Mouse (Mus musculus) inflammation-experienced regulatory T-cells, adult 6 months (primary cell): Measurements from ENCODE around the gene Tnip3. TPM values are rescaled to one million over a fixed set of nuclear protein-coding genes. Genes with fewer than 3 reads are reported as not detected.

Experiments used
- ATAC-seq: one replicate; pipeline ENCODE4 v1.8.0; 2017
- polyA plus RNA-seq, 3 experiments: library from polyadenylated mRNA; unstranded; fragments of 100-300 nt; shearing (Covaris generic); gene quantifications; one replicate each; pipeline ENCODE4 v1.2.1; 2017

The Tnip3 gene
- polyA plus RNA-seq, 3 experiments from 2014 or later, result 5.8 to 11.0 (median 7.8) TPM

DNA sequence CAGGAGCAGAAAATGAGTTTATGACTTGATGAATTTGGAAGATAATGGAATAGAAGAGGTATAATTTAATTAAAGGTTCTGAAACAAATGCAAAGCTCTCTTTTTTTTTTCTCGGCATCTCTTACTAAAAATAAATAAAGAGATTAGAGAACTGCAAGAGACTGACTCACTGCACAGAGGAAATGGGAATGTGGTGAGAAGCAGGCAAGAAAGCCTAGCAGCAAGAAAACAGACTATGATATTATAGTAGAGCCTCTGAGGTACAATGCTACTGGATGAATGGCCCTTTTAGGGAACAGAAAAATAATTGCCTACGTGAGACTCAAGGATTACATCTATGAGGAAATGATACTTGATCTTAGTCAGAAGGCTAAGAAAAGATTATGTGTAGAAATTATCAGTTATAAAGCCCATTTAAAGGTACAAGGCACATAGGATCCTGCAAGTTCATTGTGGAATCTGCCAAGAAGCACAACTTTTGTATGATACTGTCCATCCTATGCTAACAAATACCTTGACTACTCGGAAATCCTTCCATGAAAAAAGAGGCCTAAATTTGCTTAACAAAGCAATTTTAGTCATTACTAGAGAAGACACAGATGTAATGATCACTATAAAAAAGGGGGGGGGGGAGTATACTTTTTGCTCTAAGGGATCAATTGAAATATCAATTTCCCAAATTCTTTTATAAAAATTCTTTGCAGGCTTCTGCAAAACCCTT lies 60.4 kb downstream of the Tnip3 start:
- peak; percentile 15 for ATAC-seq

DNA sequence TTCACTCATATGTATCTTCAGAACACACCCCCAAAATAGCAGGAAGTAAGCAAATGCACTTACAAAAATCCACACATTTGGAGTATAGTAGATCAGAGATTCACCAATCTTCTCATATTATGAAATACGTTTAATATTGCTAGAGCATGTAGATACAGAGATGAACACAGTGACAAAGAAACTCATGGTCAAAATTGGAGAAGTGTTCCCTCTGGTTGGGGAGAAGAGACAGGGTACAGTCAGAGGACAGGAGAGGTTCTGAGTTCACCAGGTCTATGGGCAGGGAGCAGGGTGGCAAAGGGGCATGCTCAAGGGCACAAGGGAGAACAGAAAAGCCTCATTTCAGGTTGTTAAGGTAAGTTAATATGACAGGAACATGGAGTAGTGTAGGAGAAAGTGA lies 63.7 kb downstream of the Tnip3 start:
- ATAC-seq, result no peak

DNA sequence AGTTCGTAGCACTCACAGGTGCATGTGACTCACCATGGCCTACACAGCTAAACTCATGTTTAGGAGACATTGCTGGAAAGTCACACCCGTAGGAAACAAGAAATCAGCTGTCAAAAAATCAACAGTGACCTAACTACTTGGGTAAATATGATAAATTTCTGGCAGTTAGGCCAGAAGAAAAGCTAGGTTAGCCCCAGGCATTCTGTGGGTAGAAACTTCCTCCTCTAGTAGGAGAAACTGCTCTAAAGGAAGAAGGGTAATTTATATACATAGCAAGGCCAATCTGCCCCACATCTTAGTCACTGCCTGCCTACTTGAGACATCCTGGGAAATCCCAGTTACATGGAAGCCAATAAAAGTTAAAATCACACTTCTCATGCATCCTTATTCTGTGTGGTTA lies 64.9 kb downstream of the Tnip3 start:
- no peak for ATAC-seq

DNA sequence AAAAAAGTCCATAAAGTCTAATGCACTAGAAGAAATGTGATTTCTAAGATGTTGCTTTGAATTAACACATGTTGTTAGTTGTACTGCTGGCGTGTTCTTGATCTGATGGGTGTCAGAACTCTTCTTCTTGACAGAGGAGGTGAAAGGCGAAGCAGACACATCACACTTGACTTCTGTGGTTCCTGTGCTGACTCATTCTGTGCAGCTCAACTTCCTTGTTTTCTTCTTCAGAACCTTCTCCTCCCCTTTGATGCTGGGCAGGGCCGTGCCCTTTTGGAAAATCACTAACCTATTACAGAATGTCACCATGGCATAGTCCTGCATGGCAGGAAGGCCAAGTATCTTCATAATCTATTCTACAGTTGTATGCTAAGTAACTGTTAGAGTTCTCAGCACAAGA lies 69.1 kb downstream of the Tnip3 start:
- ATAC-seq, result peak; percentile 97

DNA sequence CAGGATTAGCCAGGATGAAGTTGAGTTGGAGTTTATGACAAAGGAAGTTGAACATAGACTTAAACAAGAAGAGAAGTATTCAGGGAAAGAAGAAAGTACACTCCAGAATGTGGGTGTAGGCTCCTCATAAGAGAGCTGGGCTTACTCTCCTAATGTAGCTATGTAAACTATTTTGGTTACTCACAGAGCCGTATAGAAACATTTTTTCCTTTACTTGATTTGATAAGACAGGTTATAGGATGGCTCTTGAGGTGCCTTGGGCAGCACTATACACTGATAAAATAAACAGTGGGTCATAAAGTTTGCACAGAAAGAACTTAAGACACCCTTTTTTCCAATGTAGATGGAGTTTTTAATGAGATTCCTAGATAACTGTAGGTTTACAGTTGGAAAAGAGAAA lies 70.3 kb downstream of the Tnip3 start:
- ATAC-seq, result no peak

DNA sequence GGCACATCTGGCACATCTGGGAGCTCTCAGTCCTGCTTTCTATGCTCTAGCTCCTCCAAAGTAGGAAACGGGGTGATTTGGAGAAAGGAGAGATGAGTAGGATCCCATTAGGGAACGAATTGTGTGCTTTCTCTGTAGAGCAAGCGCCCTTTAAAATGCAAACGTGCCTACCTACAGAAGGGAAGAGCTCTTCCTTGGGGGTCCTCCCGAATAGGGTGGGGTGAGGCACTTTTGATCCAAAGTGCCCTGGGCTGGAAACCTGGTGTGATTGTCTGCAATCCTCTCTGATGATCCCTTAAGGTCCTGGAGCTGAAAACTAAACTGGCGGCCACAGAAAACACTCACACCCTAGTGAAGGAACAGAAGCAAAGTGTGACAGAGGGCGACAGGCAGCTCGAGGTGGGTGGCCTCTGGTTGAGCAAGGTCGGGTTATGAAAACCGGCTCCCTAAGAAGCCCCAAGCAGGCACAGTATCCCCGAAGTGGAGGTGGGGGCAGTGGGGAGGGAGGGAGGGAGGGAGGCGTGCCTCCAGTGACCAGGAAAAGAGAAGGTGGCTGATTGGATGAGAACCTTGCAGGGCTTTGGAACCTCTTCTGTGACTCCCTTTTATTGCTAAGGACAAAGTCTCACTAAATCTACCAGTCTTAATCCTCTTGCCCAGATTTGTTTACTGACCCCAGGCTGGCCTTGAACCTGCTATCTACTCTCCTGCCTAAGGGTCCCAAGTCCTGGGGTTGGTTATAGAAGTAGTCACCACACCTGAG lies 72.1 kb downstream of the Tnip3 start:
- ATAC-seq, result no peak

DNA sequence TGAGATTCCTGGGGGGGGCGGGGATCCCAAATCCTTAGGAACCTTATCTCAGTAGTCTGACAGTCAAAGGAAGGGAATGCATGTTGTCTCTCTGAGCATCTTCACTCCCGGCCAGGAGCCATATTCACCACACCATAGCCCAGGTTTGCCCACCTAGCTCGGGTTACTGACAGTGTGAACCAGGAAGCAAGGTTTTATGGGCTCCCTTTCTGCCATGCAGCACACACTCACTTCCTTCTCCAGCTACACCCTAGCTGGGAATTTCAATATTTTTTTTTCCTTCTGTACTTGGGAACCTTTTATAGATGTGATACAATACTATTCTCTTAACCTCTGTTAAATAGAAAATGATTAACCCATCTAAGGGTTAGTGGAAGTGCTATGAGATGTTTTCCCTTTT lies 73.4 kb downstream of the Tnip3 start:
- ATAC-seq, result no peak

DNA sequence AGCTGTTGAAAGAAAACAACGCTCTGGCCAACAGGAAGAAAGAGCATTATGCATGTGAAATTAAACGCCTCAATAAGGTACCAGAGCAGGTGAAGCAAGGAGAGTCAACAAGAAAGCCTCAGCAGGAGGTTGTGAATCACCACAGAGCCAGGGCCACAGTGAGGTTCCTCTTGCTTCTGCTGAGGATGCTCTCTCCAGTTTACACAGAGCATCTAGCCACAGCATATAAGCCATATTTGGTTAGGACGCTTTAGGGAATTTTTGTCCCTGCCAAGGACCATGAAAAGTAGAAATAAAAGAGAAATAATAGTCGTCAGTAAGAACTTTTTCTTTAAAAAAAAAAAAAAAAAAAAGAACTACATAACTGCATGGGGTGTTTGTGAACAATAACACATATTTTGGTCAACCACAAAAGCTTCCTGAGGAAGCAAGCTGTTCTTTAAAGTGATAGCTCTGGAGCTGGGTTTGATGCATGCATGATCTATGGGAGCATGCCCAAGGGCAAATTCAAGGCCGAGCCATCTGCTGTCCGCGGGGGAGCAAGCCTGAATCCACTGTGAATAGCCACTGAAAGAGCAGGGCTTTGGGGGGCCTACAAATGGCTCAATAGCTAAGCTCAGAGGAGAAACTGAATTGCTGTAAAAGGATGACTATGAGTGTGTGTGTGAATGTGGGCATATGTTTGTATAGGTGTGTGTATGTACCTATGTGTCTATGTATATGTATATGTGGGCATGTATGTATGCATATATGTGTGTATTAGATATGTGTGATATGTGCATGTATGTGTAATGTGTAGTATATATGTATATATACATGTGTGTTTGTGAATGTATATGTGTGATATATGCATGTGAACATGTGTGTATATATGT lies 75.0 kb downstream of the Tnip3 start:
- ATAC-seq, result peak; percentile 78

DNA sequence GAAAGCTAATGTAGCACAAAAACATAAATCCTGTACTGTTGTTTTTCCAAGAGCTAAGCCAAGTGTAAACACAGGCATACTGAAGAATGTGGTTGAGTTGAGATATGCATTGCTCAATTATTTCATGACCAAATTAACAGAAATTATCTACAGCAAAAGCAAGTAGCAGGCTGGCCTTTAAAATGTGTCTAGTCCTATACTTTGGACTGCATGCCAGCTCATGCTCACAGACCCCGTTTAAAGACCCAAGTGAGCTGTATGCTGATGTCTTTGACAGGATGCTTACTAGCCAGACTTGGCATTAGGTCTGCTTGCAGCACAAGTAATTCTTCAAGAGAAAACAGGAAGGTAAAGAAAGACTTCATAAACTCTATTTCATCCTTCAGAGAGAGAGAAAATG lies 75.8 kb downstream of the Tnip3 start:
- no peak for ATAC-seq

DNA sequence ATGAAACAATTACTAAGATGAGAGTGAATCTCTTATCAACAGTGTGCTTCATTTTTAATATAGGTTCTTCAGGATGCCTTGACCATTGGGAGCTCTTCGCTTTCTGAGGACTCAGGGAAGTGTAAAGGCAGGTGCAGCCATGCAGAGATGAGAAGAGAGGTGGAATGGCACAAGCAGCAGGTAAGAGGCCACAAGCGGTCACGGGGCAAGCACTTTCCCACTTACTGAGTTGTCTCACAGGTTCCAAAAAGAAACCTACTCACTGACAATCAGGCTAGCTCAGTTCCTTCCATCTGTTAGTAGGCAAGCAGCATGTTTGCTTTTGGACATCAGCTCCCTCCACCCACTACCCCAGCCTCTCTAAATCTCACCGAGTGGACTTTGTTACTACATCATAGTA lies 80.7 kb downstream of the Tnip3 start:
- no peak for ATAC-seq

DNA sequence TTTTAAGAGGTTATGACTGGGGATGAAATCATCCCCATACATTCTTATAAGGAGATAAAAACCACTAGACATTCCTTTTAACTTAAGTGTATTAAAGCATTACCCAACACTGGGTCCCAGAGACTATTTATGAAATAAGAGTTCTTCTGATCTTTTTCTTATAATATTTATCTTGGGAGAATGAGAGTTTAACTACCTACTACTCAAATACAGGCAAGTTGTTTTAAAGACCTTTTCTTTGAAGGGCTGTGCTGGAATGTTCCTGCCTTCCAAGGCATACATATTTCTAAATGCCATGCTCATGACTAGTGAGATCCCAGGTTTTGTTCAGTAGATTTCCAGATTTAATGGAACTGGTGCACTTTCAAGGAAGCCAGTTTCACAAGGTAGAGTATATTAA lies 81.8 kb downstream of the Tnip3 start:
- no peak for ATAC-seq

DNA sequence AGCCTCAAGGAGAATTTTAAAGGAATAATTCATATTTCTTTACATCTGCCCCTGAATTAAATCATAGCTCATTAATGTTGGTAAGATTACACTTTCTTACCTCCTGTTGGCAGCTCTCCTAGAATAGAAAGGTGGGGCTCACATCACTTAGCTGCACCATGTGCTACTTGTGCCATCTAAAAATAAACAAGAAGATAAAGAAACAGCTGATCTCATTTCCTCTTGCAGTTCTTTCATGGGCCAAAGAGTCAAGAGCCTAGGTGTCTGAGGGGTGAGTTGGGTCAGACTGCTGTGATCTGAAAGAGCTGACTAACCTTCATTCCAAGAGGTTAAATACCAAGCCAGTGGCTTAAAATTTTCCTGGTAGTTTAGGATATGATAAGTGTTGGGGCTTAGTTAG lies 86.7 kb downstream of the Tnip3 start:
- peak; percentile 74 for ATAC-seq

DNA sequence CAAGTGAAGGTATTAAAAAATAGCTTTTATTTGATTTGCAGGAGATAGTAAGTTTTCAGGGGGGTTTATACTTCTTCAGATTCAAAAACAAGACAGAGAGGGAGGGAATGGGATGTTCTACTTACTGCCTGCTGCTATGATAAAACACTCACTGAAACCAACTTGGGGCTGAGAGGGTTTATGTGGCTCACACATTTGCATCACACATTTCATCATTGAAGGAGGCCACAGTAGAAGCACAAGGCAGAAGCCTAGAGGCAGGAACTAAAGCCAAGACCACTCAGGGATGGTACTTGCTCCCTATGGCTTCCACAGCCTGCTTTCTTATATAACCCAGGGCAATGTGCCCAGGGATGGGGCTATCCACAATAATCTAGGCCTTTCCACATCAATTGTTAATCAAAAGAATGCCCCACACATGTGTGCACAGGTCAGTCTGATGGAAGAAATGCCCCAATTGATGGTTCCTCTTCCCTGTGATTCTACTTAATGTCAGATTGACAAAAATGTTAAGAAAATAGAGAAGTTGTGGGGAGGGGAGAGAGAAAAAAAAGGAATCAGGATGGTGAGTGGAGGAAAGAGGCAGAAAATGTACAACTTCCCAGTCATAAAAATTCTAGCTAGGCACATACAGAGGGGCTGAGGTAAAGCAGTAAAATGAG lies 88.9 kb downstream of the Tnip3 start:
- ATAC-seq, result no peak

DNA sequence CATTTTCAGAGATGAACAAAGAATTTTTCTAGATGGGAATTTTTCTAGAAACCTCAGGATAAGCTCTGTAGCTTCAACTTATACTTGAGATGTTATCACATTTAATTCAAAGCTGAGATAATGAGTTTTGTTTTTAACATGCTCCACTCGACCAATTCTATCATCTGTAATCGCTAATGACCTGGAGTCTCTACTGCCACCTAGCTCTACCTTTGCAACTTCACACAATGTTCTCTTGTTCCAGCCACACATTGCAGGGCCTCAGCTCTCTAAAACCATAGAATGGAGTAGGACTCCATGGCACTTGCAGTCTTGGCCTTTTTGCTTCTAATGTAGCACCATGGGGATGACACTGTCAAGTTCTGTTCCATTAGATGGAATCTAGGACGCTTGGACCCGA lies 90.5 kb downstream of the Tnip3 start:
- peak; percentile 72 for ATAC-seq

DNA sequence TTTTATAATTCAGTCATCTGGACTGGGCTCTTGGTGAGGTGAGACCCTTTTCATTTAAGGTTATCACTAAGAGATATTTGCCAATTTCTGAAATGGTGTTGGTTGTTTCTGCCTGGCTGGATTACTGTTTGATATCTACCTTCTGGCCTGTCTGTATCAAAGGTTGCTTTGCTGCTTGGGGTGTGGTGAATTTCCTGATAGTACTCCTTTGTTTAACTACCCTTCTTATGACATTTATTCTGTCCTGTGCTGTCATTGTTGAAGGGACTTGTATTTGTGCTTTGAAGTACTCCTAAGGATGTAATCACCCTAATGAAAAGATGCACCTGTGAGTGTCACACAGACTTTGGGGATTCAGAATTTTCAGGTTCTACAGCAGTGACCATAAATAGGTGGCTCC lies 96.1 kb downstream of the Tnip3 start:
- no peak for ATAC-seq

DNA sequence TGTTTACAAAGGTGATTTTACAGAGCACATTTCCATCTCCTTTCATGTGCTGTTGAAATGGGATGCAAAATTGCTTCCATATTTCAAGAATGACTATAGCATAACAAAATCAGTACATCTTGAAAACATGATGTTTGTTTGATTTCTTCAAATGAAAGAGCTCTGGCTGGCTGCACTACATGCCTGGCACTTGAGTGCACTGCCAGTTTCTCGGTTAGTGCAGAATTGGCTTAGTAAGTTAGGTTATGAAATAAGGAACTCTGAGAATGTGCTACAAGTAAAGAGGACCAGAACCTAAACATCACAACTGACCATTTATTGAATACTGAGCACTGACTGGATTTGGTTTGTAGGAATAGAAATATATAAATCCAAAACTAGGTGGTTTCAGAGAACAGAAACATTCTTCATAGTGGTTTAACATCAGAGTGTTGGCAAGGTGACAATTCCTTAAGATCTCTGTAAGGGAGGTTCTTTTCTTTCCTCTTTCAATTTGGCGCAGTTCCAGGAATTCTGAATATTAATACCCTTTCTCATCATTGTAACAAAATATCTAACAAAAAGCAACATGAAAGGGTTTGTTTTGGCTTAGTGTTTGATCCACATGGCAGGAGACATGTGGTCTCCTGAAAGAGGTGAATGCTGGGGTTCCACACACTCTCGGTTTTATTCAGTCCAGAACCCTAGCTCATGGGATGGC lies 98.1 kb downstream of the Tnip3 start:
- ATAC-seq, result no peak

DNA sequence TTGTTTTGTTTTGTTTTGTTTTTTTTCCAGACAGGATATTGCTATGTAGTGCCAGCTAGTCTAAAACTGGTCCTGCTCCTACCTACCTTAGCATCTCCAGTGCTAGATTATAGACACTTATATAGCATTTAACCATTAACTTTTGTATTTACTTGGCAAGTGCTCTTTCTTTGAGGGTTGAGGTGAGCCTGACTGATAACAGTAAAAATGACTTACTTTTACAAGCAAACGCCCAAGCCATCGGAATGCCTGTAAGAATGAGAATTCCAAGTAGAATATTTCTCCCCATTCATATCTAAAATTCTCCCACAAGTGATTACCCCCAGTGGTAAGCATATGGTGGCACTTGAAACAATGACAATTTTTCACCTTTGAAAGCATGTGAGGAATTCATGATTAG lies 105.5 kb downstream of the Tnip3 start:
- ATAC-seq, result no peak

DNA sequence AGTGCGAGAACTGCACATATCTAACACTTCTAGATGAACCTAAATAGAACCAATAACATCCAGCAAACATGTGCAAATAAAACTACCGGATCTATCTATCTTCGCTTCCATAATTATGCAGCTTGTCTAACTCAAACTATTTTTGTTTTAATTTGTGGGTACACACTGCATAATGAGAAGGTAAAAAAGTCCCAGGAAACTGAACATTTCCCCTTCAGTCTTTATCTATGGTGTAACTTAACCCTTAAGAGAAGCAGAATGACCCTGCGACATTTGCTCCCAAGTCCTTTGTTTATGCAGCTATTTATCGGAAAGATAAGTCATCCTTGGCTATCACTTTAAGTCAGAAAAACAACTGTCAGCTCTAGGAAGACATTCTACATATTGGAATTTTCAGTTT lies 107.1 kb downstream of the Tnip3 start:
- ATAC-seq, result no peak

DNA sequence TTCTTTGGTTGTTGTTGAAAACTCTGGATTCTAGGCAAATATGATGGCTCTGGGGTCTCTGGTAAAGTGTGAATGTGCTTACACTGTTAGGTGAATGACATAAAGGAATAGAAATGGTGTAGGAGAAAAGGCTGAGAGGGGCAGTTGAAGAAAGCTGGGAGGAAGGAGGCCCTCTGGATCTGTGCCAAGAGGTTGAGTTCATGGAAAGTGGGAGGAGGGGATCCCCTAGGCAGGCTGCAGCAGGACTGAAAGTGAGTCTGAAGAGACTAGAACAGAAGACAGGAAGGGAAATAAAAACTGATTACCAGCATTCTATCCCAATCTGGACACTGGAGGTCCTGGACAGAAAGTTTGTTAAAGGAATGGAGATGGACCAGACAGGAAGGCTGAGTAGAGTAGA lies 117.3 kb downstream of the Tnip3 start:
- ATAC-seq, result no peak

DNA sequence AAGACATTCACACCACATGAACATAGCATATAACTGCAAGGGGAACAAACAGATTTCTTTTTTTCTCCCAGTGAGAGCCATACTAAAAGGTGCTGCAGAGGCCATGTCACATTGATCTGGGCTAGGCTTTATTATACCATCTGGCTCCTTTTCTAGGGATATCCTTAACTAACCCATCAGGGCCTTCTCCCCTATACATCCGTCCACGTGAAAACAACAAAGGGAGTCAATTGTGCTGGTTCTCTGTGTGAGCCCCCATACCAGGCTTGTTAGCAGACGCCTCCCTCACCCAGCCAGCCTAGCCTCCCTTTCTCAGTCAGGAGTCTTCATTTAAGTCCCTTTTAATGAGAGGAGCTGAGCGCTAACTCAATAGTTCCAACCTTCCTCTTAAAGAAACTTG lies 119.0 kb downstream of the Tnip3 start:
- ATAC-seq, result no peak

DNA sequence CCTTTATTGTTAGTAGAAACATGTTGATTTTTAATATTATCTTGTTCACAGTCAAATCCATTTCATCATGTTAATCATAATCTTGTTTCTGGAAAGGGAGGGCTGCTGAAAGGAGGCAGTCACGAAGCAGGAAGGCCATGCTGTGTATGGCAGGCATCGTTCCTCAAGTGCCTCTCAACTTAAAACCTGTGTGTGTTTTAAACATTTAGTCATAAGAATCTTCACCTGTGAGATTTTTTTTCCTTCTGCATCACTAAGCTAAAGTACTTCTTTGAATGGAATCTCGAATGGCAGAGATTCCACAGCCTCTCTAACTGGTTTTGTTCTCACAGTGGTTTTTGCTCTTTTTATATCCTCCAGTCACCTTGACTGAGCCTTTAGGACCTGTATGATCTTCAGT lies 121.3 kb downstream of the Tnip3 start:
- ATAC-seq, result no peak

DNA sequence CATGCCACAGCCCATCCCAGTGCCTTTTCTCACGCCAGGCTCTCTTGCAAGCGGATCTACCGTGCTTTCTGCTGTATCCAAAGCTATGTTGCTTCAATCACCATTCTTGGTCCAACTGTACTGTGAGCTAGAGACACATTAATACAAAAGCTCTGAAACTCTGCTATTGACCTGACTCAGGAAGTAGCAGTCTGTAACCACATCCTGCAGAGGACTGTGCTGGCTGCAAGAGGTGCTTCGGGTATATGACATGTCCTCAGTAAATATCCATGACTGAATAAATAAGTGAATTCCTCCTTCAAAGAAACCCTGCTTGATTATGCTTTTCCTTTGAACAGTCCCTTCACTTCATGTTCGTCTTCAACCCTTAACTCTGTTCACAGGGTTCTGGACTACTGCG lies 122.6 kb downstream of the Tnip3 start:
- ATAC-seq, result peak; percentile 95
